Mouse (Mus musculus): Measurements from ENCODE around the gene Kif1c. TPM values are rescaled to one million over a fixed set of nuclear protein-coding genes. Genes with fewer than 3 reads are reported as not detected.

Gene Kif1c
- polyA plus RNA-seq, 1 experiment from 2014 or later = 3.5 TPM

DNA sequence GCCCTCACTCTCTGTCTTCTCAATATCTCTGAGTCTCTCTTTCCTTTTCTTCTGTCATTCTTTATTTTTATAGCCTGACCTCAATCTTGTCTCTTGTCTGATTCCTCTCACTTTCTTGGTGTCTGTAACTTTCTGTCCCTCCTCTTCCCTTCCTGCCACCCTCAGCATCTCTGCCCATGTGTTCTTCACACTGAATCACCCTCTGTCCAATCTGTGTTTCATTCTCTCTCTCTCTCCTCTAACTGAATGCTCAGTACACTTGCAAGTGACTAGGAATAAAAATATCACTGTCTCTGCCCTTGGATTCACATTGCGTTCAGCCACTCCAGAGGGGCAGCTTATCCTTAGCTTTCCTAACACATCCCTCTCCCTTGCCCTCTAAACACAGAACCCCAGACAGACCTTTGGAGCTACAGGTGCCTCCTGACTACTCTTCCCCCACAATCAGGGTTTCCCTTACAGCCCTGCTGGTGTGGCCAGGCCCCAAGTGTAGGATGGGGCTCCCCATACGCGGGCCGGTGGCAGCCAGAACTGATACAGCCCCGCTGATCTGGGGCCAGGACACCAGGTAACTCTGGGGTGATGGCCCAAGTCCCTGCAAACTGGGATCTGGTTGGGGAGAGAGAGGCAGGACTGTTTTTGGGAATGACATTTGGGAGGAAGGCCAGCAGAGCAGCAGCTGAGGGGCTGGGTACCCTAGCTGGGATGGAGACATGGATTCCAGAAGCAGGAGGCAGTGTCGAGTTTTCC is 1.8 kb downstream of the Kif1c start:
- no peak overlapping the region for H3K27ac ChIP-seq
- H3K27me3 ChIP-seq = no peaks in the 10 kb centered on the region
- no peak for ATAC-seq (replicated peaks; ENCODE audit: low FRiP score)
- peak overlapping the region; percentile 96 for H3K4me3 ChIP-seq (replicated peaks)
- H3K36me3 ChIP-seq = peaks cover 42% of the 10 kb centered on the region
- H3K9ac ChIP-seq = peak overlapping the region; percentile 97; the same call in 1 of the 2 replicates
- peak overlapping the region; percentile 77 for H3K4me2 ChIP-seq
- H3K9me3 ChIP-seq (replicated peaks) = no peaks in the 10 kb centered on the region
- WGBS = 81% methylated on average over 6 of the region's 6 CpGs
- peaks cover 26% of the 10 kb centered on the region for H3K4me1 ChIP-seq

DNA sequence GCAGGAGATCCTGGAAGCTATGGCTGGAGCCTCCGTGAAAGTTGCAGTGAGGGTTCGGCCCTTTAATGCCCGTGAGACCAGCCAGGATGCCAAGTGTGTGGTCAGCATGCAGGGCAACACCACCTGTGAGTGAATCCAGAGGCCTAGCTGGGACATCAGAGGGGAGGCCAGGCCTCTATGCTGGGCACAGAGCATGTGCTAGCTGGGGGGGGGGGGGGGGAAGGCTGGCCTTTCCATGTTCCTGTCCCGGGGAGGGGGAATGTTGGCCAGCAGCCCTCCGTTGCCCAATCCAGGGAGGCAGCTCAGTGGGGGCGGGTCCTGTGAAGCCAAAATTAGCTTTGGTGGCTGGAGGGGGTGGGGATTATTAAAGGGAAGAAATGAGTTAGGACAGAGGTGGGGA is 2.4 kb downstream of the Kif1c start:
- no peak for ATAC-seq (replicated peaks; ENCODE audit: low FRiP score)
- 66% methylated on average over 6 of the region's 6 CpGs for WGBS
- peaks cover 49% of the 10 kb centered on the region for H3K36me3 ChIP-seq
- H3K9me3 ChIP-seq (replicated peaks) = no peaks in the 10 kb centered on the region
- H3K9ac ChIP-seq = 0 out of 2 replicates have a peak overlapping the region, but pooled peaks have one; percentile 33
- H3K27me3 ChIP-seq = no peaks in the 10 kb centered on the region
- peaks cover 26% of the 10 kb centered on the region for H3K4me1 ChIP-seq
- H3K4me3 ChIP-seq (replicated peaks) = no peak overlapping the region
- no peak overlapping the region; the same call in 1 of the 2 replicates for H3K4me2 ChIP-seq
- no peak overlapping the region for H3K27ac ChIP-seq

DNA sequence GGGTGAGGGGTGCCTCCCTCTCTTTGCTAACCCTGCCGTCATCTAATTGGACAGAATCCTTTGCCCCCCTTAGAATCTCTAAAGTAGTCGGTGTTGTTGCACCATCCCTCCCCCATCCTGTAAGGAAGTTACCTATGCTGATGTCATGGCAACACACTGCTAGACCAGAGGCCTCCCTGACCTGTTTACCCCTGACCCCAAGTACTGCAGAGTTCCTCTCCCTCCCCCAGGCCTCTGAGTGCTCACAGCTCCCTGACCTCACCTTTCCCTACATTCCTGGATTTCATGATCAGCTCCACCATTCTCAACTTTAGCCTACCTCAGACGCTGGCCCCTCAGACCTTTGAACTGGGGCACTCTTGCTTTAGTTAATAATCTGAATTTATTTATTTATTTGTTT is 5.8 kb downstream of the Kif1c start:
- peaks cover 17% of the 10 kb centered on the region for H3K4me1 ChIP-seq
- no peak for ATAC-seq (replicated peaks; ENCODE audit: low FRiP score)
- WGBS = 82% methylated on average over 3 of the region's 3 CpGs

DNA sequence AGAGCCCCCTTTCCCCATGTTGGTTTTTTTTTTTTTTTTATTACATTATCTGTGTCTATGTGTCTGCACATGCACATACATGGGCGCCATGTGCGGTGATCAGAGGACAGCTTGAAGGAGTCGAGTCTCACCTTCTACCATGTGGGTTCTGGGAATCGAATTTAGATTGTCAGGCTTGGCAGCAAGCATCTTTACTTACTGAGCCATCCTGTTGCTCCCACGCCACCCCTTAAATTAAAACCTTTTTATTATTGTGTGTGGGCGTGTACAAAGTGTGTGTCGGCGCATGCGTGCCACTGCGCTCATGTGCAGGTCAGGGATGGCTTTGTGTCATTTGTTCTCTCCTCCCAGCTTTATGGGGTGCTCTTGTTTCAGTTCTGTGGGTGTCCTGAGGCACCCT is 10.7 kb downstream of the Kif1c start:
- WGBS = 93% methylated on average over 10 of the region's 10 CpGs
- Histone ChIP-seq H3K27me3 (no peaks in the 10 kb centered on the region), H3K36me3 (peaks cover 86% of the 10 kb centered on the region)

More for the DNA sequence above, 5.8 kb downstream of the Kif1c start:
- Histone ChIP-seq H3K27ac (no peak overlapping the region), H3K9ac (no peak overlapping the region), H3K4me3 (replicated peaks) (no peak overlapping the region), H3K4me2 (no peak overlapping the region), H3K36me3 (peaks cover 82% of the 10 kb centered on the region), H3K9me3 (replicated peaks) (no peaks in the 10 kb centered on the region), H3K27me3 (no peaks in the 10 kb centered on the region)

DNA sequence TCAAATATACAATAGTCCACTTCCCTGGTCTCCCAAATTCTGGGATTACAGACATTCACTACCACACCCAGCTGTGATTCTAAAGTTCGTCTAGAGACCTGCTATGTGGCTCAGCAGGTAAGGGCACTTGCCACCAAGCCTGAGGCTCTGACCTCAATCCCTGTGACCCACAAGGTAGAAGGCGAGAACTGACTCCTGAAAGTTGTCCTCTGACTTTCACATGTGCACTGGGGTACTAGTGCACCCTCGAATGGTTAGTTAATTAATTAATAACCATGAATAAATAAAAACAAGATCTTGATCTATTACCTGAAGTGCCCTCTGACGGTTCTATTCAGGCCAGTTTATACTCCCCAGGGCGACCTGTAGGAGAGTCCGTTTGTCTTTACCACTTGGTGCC is 12.9 kb downstream of the Kif1c start:
- no peak for ATAC-seq (replicated peaks; ENCODE audit: low FRiP score)
- Histone ChIP-seq H3K4me1 (no peaks in the 10 kb centered on the region), H3K27me3 (no peaks in the 10 kb centered on the region), H3K4me3 (replicated peaks) (no peak overlapping the region), H3K9ac (no peak overlapping the region), H3K4me2 (no peak overlapping the region), H3K36me3 (peaks cover 86% of the 10 kb centered on the region), H3K9me3 (replicated peaks) (no peaks in the 10 kb centered on the region), H3K27ac (no peak overlapping the region)
- 84% methylated on average over 6 of the region's 6 CpGs for WGBS

More for the DNA sequence above, 10.7 kb downstream of the Kif1c start:
- Histone ChIP-seq H3K4me2 (no peak overlapping the region), H3K4me1 (no peaks in the 10 kb centered on the region), H3K9ac (no peak overlapping the region), H3K27ac (no peak overlapping the region), H3K9me3 (replicated peaks) (no peaks in the 10 kb centered on the region), H3K4me3 (replicated peaks) (no peak overlapping the region)
- no peak for ATAC-seq (replicated peaks; ENCODE audit: low FRiP score)

DNA sequence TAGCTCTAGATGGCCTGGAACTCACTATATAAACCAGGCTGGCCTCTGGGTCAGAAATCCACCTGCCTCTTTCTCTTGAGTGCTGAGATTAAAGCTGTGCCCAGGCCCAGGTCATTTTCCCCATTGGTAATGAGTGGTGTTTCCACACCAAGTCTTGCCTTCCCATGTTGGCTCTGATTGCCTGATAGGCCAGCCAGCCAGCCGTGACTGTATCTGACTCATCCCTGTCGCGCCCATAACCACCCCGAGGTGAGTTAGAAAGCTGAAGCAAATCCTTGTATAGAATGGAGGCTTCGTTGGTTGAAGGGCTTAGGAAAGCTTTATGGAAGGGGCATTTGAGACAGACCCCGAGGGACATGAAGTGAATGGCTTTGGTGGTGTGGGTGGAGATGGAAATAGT is 15.5 kb downstream of the Kif1c start:
- H3K4me1 ChIP-seq = no peaks in the 10 kb centered on the region
- no peak overlapping the region for H3K9ac ChIP-seq
- no peak overlapping the region for H3K27ac ChIP-seq
- H3K36me3 ChIP-seq = peaks cover 86% of the 10 kb centered on the region
- 77% methylated on average over 6 of the region's 6 CpGs for WGBS
- no peaks in the 10 kb centered on the region for H3K9me3 ChIP-seq (replicated peaks)
- ATAC-seq (replicated peaks; ENCODE audit: low FRiP score) = no peak
- no peak overlapping the region for H3K4me3 ChIP-seq (replicated peaks)
- no peak overlapping the region for H3K4me2 ChIP-seq
- no peaks in the 10 kb centered on the region for H3K27me3 ChIP-seq

DNA sequence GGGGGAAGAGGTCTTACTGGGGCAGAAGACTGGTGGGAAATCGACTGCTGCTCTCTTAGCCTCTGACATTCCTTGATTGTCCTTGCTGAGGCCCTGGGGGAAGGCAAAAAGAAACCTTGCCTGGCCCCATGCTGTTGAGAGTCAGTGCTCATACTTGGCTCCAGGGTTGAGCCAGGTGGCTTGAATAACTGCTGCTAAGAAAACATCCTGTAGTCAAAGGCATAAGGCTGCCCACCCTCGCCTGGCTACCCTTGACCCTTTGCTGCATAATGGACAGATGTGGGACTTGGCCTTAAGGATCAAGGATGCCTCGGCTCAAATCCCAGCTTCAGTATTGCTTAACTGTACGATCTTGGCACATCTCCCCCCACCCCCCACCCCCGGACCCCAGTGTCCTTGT is 18.1 kb downstream of the Kif1c start:
- H3K9me3 ChIP-seq (replicated peaks) = no peaks in the 10 kb centered on the region
- no peak for ATAC-seq (replicated peaks; ENCODE audit: low FRiP score)
- 73% methylated on average over 5 of the region's 5 CpGs for WGBS
- no peak overlapping the region for H3K4me3 ChIP-seq (replicated peaks)
- H3K4me2 ChIP-seq = no peak overlapping the region
- no peak overlapping the region for H3K27ac ChIP-seq
- no peaks in the 10 kb centered on the region for H3K27me3 ChIP-seq
- H3K9ac ChIP-seq = no peak overlapping the region
- peaks cover 89% of the 10 kb centered on the region for H3K36me3 ChIP-seq
- H3K4me1 ChIP-seq = no peaks in the 10 kb centered on the region

DNA sequence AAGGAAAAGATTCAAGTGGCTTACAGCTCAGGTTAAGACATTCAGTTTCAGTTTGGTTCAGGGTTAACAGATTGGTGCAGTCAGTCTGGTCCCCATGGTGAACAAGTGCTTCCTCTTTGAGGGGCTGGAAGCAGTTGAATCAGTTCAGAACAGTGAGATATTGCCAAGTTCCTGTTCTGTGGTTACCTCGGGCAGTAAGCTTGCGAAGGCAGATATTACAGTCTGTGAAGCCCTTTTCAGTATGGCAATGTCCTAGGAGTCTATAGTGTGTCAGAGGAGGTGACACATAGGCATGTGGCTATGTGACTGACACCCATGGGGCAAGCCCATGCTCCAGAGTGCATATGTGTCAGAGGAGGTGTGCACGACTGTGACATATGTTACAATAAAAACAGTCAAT is 20.2 kb downstream of the Kif1c start:
- ATAC-seq (replicated peaks; ENCODE audit: low FRiP score) = no peak

DNA sequence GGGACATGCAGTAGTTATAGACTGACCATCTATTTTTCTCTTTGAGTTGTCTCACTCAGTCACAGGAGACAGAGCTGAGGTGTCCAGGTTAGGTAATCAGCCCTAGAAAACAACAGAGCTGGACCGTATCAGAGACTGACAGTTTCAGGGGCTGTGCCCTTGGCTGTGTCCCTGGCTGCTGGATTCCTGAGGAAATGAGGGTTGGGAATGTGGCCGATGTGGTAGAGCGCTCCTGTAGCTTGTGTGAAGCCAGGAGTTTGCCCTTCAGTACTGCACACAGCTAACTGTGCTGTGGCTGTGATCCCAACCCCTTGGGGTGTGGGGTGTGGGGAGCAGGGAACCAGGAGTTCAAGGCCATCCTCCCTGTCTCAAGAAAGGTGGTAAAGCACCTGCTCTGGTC is 20.7 kb downstream of the Kif1c start:
- 96% methylated on average over 3 of the region's 3 CpGs for WGBS
- ATAC-seq (replicated peaks; ENCODE audit: low FRiP score) = no peak
- Histone ChIP-seq H3K4me3 (replicated peaks) (no peak overlapping the region), H3K36me3 (peaks cover 100% of the 10 kb centered on the region), H3K9me3 (replicated peaks) (no peaks in the 10 kb centered on the region), H3K4me2 (no peak overlapping the region), H3K27ac (no peak overlapping the region), H3K4me1 (no peaks in the 10 kb centered on the region), H3K27me3 (no peaks in the 10 kb centered on the region), H3K9ac (no peak overlapping the region)

More for the DNA sequence above, 20.2 kb downstream of the Kif1c start:
- Histone ChIP-seq H3K4me1 (no peaks in the 10 kb centered on the region), H3K9me3 (replicated peaks) (no peaks in the 10 kb centered on the region), H3K4me2 (no peak overlapping the region), H3K27ac (no peak overlapping the region), H3K4me3 (replicated peaks) (no peak overlapping the region), H3K9ac (no peak overlapping the region), H3K36me3 (peaks cover 99% of the 10 kb centered on the region), H3K27me3 (no peaks in the 10 kb centered on the region)
- 92% methylated on average over 3 of the region's 3 CpGs for WGBS

DNA sequence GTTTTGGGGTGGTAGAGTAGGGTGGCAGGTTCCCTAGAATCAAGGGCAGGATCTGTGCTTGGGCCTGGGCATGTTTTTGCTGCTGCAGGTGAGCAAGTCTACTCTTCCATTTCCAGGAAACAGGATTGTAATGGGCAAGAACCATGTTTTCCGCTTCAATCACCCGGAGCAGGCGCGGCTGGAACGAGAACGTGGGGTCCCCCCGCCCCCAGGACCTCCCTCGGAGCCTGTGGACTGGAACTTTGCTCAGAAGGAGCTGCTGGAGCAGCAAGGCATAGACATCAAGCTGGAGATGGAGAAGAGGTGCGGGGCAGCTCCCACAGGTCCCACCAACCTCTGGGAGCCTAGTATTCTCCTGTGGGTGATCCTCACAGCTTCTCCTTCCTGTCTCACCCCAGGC is 24.4 kb downstream of the Kif1c start:
- peaks cover 96% of the 10 kb centered on the region for H3K36me3 ChIP-seq
- no peaks in the 10 kb centered on the region for H3K4me1 ChIP-seq
- H3K9me3 ChIP-seq (replicated peaks) = no peaks in the 10 kb centered on the region
- WGBS = 83% methylated on average over 9 of the region's 9 CpGs
- H3K4me2 ChIP-seq = no peak overlapping the region
- no peak overlapping the region for H3K4me3 ChIP-seq (replicated peaks)
- ATAC-seq (replicated peaks; ENCODE audit: low FRiP score) = no peak
- H3K9ac ChIP-seq = no peak overlapping the region
- H3K27me3 ChIP-seq = no peaks in the 10 kb centered on the region
- no peak overlapping the region for H3K27ac ChIP-seq

DNA sequence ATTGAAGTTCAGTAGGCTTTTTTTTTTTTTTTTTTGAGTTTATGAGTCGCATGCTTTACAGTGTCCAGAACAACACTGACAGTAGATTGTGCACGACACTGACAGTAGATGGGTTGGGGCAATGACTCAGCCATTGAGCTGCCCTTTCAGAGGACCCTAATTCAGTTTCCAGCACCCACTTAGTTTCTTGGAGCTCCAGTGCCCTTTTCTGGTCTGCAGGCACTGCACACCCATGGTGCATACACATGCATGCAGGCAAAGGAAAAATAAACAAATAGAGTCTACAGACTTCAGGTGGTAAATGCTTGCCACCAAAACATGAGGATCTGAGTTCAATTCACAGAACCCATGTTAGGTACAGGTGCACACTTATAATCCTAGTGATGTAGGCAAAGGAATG is 26.2 kb downstream of the Kif1c start:
- no peak for ATAC-seq (replicated peaks; ENCODE audit: low FRiP score)

DNA sequence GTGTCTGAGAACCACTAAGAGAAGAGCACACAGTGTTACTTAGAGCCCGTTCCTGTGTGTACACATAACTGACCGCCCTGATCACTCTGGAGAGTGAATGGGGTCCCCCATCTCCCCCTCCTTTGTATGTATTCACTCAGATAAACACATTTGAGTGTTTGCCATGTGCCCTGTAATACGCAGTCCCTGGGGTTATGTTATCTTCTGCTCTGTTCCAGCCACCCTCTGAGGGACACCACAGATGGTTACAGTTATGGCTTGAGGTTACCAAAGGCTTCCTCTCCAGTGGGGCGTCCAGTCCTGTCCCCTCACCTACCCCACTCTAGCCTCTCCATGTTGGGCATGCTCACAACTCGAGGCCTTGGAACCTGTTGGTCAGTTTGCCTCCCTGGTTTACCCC is 27.0 kb downstream of the Kif1c start:
- no peak overlapping the region for H3K4me3 ChIP-seq (replicated peaks)
- H3K9me3 ChIP-seq (replicated peaks) = no peaks in the 10 kb centered on the region
- ATAC-seq (replicated peaks; ENCODE audit: low FRiP score) = no peak
- H3K4me2 ChIP-seq = no peak overlapping the region
- WGBS = 85% methylated on average over 5 of the region's 5 CpGs
- H3K9ac ChIP-seq = no peak overlapping the region
- no peaks in the 10 kb centered on the region for H3K4me1 ChIP-seq
- H3K27me3 ChIP-seq = no peaks in the 10 kb centered on the region
- H3K36me3 ChIP-seq = peaks cover 70% of the 10 kb centered on the region
- no peak overlapping the region for H3K27ac ChIP-seq

More for the DNA sequence above, 26.2 kb downstream of the Kif1c start:
- Histone ChIP-seq H3K4me1 (no peaks in the 10 kb centered on the region), H3K9me3 (replicated peaks) (no peaks in the 10 kb centered on the region), H3K27ac (no peak overlapping the region), H3K4me2 (no peak overlapping the region), H3K36me3 (peaks cover 78% of the 10 kb centered on the region), H3K9ac (no peak overlapping the region), H3K4me3 (replicated peaks) (no peak overlapping the region), H3K27me3 (no peaks in the 10 kb centered on the region)
- WGBS = 93% methylated on average over 2 of the region's 2 CpGs
